Mouse (Mus musculus): Measurements from ENCODE around the gene Vps4a. TPM values are rescaled to one million over a fixed set of nuclear protein-coding genes. Genes with fewer than 3 reads are reported as not detected.

The Vps4a gene
- total RNA-seq, 2 experiments from 2014 or later: 62.3 to 64.3 TPM

DNA sequence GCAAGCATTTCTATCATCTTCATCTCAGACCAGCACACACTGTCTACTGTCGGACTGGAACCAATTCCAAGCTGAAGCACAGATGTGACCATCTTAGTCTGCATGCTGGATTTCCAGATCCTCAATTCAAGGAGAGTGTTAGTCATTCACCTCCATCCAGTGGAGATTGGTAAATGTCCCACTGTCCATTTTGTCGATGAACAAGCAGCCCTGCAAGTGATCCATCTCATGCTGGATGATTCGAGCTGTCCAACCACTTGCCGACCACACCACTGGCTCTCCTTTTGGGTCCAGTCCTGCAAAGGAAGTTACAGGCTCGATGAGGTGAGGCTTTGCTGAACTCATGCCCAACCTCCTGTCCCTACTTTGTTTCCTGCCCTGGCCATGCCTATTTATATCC, 16.0 kb downstream of the Vps4a start:
- no peak for DNase-seq
- intact Hi-C loops (cut with DNase I): loop anchor here (2.0 kb wide), 1 partner anchor 16 kb away; the partner anchor contains the start of gene Vps4a

- DNase-seq: peak; percentile 82 to 88
- intact Hi-C loops (cut with DNase I): no loop called here
Observed at GRCm38 (mm10) chr8:107048061-107048941, 17.3 kb downstream of the Vps4a start, which contains the start of gene Pdf. Pdf (minus strand) TSS chr8:107048614.

DNA sequence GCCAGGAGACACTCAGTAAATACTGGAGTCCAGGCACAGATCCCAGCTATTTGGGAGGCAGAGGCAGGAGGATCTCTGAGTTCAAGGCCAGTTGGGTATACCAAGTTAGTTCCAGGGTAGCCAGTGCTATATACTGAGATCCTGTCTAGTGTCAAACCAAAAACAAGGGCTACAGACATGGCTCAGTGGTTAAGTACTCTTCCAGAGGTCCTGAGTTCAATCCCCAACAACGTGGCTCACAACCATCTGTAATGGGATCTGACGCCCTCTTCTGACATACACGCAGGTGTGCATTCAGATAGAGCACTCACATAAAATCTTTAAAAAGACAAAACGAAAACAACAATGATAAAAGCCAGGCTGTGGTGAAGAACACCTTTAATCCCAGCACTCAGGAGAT, 18.5 kb downstream of the Vps4a start:
- DNase-seq: no peak
- intact Hi-C loops (cut with DNase I): no loop called here

- no peak for DNase-seq
- intact Hi-C loops (cut with DNase I): no loop called here
Observed at GRCm38 (mm10) chr8:107052046-107052445, 21.0 kb downstream of the Vps4a start.

DNA sequence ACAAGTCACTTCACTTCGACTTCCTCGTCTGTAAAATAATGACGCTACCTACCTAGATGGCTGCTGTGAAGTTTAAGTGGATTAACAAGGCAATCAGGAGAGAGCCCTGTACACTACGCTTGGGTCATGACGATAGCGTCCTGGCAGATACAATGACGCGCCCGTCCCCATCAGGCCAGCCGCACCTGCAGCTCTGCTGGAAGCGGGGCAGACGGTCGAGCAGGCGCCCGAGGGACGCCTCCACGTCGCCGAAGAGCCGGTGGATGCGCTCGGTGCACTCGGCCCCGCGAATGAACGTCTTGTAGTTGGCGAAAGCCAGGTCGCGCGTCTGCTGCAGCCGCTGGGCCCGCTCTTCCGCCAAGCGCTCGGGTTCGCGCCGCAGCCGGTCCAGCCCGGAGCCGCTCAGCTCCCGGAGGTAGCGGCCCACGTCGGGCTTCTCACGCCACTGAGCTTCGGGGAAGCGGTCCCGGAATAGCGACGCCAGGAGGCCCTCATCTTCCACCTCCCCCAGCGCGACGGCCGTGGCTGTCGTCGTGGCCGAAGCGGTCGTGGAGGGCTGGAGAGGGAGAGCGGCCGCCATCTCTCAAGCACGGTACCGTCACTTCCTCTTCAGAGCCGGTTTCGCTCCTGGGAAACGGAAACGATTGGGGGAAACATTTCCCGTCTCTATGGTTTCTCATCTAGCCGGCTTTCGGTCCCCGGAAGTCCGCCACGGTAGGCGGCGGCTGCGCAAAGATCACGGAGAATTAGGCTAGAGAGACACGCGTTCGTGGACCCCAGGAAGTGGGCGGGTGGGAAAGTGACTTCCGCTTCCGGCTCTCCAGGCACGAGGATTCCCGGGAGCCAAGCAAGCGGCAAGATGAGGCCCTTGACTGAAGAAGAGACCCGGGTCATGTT, 25.3 kb downstream of the Vps4a start, which contains the start of the genes Cog8 and Nip7:
Gene Cog8 (minus strand): TSS at position 614 of the 897 bp plus-strand sequence.
Gene Nip7 (plus strand): TSS at position 802 of the 897 bp plus-strand sequence.
- intact Hi-C loops (cut with DNase I): loop anchor here (1.0 kb wide), 2 partner anchors 25 to 40 kb away; partner anchors contain the start of genes Terf2 and Vps4a
- peak; percentile 93 to 94 for DNase-seq

- DNase-seq: no peak
- intact Hi-C loops (cut with DNase I): loop anchor here (1.0 kb wide), 2 partner anchors 26 to 39 kb away; partner anchors contain the start of genes Terf2 and Vps4a
Observed at GRCm38 (mm10) chr8:107056973-107057369, 25.9 kb downstream of the Vps4a start.

GRCm38 (mm10) chr8:107062613-107063012, 31.6 kb downstream of the Vps4a start:
- DNase-seq: no peak
- intact Hi-C loops (cut with DNase I): no loop called here

DNA sequence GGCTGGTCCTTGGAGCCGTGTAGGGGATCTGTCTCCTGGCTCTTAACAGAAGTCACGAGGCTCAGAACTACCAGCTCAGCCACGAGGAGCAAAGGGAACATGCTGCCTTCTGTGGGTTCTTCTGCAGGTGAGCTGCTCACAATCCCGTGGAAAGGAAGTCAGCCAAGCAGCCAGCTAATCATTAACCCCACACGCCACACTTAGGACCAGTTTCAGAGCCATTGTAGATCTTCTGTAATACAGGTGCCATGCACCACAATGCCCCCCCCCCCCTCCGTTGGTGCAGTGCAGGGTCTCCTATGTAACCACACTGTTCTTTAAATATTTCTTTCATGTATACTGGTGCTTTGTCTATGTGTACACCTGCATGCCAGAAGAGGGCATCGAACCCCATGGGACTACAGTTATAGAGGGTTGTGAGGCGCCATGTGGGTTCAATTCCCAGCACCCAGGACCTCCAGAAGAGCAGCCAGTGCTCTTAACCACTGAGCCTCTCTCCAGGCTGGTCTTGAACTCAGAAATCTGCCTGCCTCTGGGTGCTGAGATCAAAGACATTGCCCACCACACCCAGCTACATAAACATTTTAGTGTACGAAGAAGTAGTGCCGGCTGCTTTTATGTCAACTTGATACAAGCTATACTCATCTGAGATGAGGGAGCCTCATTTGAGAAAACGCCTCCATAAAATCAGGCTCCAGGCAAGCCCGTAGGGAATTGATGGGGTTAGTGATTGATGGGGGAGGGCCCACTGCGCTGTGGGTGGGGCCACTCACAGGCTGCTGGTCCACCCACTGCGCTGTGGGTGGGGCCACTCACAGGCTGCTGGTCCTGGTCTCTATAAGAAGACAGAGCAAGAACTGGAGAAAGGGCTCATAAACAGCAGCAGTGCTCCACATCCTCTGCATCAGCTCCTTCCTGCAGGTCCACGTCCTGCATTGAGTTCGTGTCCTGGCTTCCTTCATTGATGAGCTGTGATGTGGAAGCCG, 34.8 kb downstream of the Vps4a start, which contains the start of gene Tmed6:
Gene Tmed6 (minus strand): TSS at position 134 of the 986 bp plus-strand sequence.
- intact Hi-C loops (cut with DNase I): no loop called here
- no peak for DNase-seq

DNA sequence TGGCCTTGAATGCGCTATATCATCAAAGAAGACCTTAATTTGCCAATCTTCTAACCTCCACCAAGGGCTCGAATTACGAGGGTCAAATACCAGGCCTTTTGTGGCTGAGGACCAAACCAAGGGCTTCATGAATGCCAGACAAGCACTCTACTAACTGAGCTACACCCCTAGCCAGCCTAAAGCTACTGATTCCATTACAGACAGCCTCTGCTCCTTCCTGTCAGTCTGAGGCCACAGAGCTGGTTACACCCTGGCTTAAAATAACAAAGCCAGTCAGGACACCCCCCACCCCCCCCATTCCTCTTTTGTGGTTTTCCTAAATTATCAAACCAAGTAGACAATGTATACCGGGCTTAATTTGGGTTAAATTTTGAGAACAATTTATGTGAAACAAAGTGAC, 42.7 kb downstream of the Vps4a start:
- intact Hi-C loops (cut with DNase I): no loop called here
- DNase-seq: no peak

DNA sequence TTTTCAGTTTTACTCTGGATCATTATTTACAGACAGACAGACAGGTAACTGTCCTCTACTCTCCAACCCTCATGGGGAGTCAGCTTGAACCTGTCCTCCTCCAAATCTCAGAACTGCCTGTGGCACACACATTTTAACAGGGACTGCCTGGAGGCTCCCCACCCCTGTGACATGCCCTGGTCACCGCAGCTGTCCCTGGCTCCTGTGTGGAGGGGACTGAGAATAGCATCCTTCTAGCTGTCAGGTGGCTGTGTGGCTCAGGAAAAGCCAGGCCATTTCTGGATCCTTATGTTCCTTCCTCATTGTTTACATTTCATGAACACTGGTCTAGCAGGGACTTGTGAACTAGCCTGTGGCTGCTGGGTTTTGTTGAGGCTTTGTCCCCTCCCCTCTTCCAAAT, 43.1 kb downstream of the Vps4a start:
- intact Hi-C loops (cut with DNase I): no loop called here
- DNase-seq: no peak

DNA sequence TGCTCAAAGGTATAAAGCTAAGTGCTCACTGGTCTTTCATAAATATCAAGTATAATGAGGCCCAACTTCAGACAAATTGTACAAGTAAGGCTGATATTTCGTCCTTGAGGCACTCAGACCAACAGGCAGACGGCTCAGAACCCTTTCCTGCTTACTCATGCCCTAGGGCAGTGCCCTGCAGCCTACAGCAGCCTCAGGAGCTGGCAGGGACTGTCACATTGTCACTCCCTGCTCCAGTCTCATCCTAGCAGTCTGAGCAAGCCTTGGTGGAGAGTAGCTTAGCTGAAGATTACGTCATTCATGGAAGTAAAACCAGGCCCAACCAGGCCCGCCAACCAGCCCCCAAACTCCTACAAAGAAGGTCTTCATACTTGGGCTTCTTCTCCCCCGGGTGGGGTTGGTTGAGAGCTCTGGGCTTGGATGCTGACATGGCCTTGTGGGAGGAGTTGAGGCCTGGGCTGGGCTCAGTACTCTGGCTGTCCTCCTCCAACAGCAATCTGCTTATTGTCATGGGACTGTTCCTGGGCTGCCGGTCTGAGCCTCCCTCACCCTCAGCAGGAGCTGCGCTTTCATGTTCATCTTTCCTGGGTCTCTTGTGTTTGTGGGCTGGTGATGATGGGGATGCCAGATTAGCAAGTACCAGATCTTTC, 45.3 kb downstream of the Vps4a start:
- no peak for DNase-seq

GRCm38 (mm10) chr8:107085358-107085757, 54.3 kb downstream of the Vps4a start:
- no peak for DNase-seq
- intact Hi-C loops (cut with DNase I): no loop called here

More for the DNA sequence above, 45.3 kb downstream of the Vps4a start:
- intact Hi-C loops (cut with DNase I): no loop called here

DNA sequence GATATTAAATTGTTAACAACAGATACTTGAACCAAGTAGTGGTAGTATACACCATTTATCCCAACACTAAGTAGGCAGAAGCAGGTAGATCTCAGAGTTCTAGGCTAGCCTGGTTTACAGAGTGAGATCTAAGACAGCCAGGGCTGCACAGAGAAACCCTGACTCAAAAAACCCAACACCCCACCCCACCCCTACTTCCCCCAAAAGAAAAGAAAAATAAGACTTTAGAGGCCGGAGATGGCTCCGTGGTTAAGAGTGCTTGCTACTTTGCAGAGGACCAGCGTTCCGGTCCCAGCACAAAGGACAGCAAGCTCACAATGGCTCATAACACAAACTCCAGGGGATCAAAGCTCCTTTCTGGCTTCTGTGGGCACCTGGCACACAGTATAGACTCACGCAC, 55.0 kb downstream of the Vps4a start:
- DNase-seq: no peak
- intact Hi-C loops (cut with DNase I): no loop called here

- DNase-seq: no peak
- intact Hi-C loops (cut with DNase I): no loop called here
Observed at GRCm38 (mm10) chr8:107088526-107089063, 57.6 kb downstream of the Vps4a start.

GRCm38 (mm10) chr8:107090531-107090930, 59.5 kb downstream of the Vps4a start:
- no peak for DNase-seq
- intact Hi-C loops (cut with DNase I): no loop called here
